Mouse (Mus musculus) B cell, adult 67 days (primary cell): ENCODE measurements around the gene Shisa2. TPM values are rescaled to one million over a fixed set of nuclear protein-coding genes. Genes with fewer than 3 reads are reported as not detected.

Experiments
- total RNA-seq, 2 experiments: library from RNA; stranded (reverse); gene quantifications; 4 replicates each; pipeline ENCODE4 v1.2.4; 2023

The Shisa2 gene
- total RNA-seq = not detected

GRCm38 (mm10) chr14:59625158-59625805, at the start of gene Shisa2:
Gene Shisa2, plus strand, starts transcription at chr14:59625308.

GRCm38 (mm10) chr14:59597398-59598259, 27.5 kb upstream of the Shisa2 start, which contains the start of gene Cdadc1:
Gene Cdadc1, minus strand, starts transcription at chr14:59597959.

Other genes starting within 250 kb of the Shisa2 start
- gene Phf11c, start 229.9 kb upstream of the Shisa2 start, total RNA-seq = 1 to 10 TPM; 4.3 to 8.0 TPM
- gene Setdb2, start 184.4 kb upstream of the Shisa2 start, total RNA-seq = 10 to 100 TPM; 62.7 to 66.0 TPM
- gene Cab39l, start 184.3 kb upstream of the Shisa2 start, total RNA-seq = 10 to 100 TPM; 36.9 to 53.7 TPM
- 10 to 100 TPM; 34.9 to 44.5 TPM for gene Cdadc1, start 27.3 kb upstream of the Shisa2 start, total RNA-seq